Mouse (Mus musculus) spleen, postnatal 4 days (tissue): ENCODE results near the gene Tmem141.
A peak's percentile ranks its signal among the peaks of the same experiment; 100 is the strongest.

ENCODE experiments used
- DNase-seq, 2 experiments: peaks; one replicate each; pipeline ENCODE4 v3.0.0; 2022; ENCODE audit warnings: low spot score in 2 of 2

Tmem141 gene

GRCm38 (mm10) chr2:25607761-25608622 is 13.8 kb downstream of the Tmem141 start, which contains the start of gene Rabl6:
TSS of gene Rabl6 (minus strand) at chr2:25608521.
- peak; percentile 83 to 93 for DNase-seq

GRCm38 (mm10) chr2:25602526-25602925 is 19.3 kb downstream of the Tmem141 start:
- no peak for DNase-seq

- DNase-seq, result no peak
Measured at GRCm38 (mm10) chr2:25600037-25600436, 21.8 kb downstream of the Tmem141 start.

- no peak for DNase-seq
Measured at GRCm38 (mm10) chr2:25598749-25599148, 23.1 kb downstream of the Tmem141 start.

- DNase-seq, result no peak
Measured at GRCm38 (mm10) chr2:25596765-25597510, 24.9 kb downstream of the Tmem141 start.

GRCm38 (mm10) chr2:25591863-25592262 is 29.9 kb downstream of the Tmem141 start:
- DNase-seq, result no peak

GRCm38 (mm10) chr2:25588227-25588907 is 33.4 kb downstream of the Tmem141 start:
- DNase-seq, result no peak

- no peak for DNase-seq
Measured at GRCm38 (mm10) chr2:25587290-25587689, 34.5 kb downstream of the Tmem141 start.

GRCm38 (mm10) chr2:25585601-25586000 is 36.2 kb downstream of the Tmem141 start:
- no peak for DNase-seq

- no peak for DNase-seq
Measured at GRCm38 (mm10) chr2:25584856-25585255, 36.9 kb downstream of the Tmem141 start.

- DNase-seq, result no peak
Measured at GRCm38 (mm10) chr2:25584152-25584551, 37.7 kb downstream of the Tmem141 start.

GRCm38 (mm10) chr2:25583571-25583970 is 38.2 kb downstream of the Tmem141 start:
- no peak for DNase-seq

- no peak for DNase-seq
Measured at GRCm38 (mm10) chr2:25583120-25583481, 38.7 kb downstream of the Tmem141 start.

- no peak for DNase-seq
Measured at GRCm38 (mm10) chr2:25582466-25583119, 39.2 kb downstream of the Tmem141 start.

GRCm38 (mm10) chr2:25581901-25582301 is 39.9 kb downstream of the Tmem141 start:
- DNase-seq, result no peak

GRCm38 (mm10) chr2:25581294-25581864 is 40.4 kb downstream of the Tmem141 start, which contains the start of gene Ajm1:
TSS of gene Ajm1 (minus strand) at chr2:25581757.
- DNase-seq, result peak in 1 of 2 experiments; percentile 83

GRCm38 (mm10) chr2:25580621-25581101 is 41.1 kb downstream of the Tmem141 start:
- no peak for DNase-seq

GRCm38 (mm10) chr2:25579737-25580460 is 41.9 kb downstream of the Tmem141 start:
- peak in 1 of 2 experiments; percentile 74 for DNase-seq

- DNase-seq, result no peak
Measured at GRCm38 (mm10) chr2:25578796-25579736, 42.7 kb downstream of the Tmem141 start.
